8 mouse cellular contexts compared by ENCODE assay signal in the genomic region with DNA sequence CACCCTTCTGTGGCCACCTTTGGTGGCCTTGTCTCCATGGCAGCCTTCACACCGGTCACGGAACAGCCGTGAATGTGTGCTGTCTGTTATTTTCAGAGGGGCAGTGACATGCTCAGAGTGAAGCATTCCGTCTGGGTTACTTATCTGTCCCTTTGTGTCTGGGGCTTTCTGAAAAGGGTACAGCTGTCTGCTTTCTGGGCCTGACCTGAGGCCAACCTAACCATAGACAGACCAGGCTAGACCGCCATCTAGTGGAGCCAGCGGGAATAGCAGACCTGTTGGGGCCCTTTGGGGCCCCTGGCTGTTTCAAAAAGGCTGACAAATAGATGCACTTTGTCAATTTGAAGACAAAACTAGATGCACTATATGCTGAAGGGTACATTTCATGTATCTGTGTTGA. TPM values are rescaled to one million over a fixed set of nuclear protein-coding genes. Genes with fewer than 3 reads are reported as not detected.
A peak's percentile ranks its signal among the peaks of the same experiment; 100 is the strongest.
DNase-seq lines count a peak whose midpoint lies in the region; ATAC-seq lines count a peak whose summit lies in the region.

No protein-coding gene starts in this region.

- no peaks in the 10 kb centered on the region for H3K9me3 ChIP-seq in midbrain, embryonic 11.5 days (ENCODE audit: control insufficient read depth, low read length)
- no peaks in the 10 kb centered on the region for H3K9me3 ChIP-seq in midbrain, embryonic 15.5 days
- H3K9me3 ChIP-seq in heart, embryonic 10.5 days, result no peaks in the 10 kb centered on the region
- no peaks in the 10 kb centered on the region for H3K9me3 ChIP-seq in limb, embryonic 13.5 days
- no peaks in the 10 kb centered on the region for H3K9me3 ChIP-seq in stomach, embryonic 16.5 days (replicated peaks; ENCODE audit: control insufficient read depth, low read length)

- H3K36me3 ChIP-seq in midbrain, embryonic 11.5 days (ENCODE audit: control insufficient read depth, insufficient read depth, low read length), result no peaks in the 10 kb centered on the region
- H3K36me3 ChIP-seq in midbrain, embryonic 15.5 days (replicated peaks), result no peaks in the 10 kb centered on the region
- H3K36me3 ChIP-seq in heart, embryonic 10.5 days, result peaks cover 63% of the 10 kb centered on the region
- H3K36me3 ChIP-seq in limb, embryonic 13.5 days, result peaks cover 7% of the 10 kb centered on the region; the same call in 1 of the 2 replicates
- peaks cover 6% of the 10 kb centered on the region; the same call in 1 of the 2 replicates for H3K36me3 ChIP-seq in stomach, embryonic 16.5 days (ENCODE audit: control insufficient read depth, insufficient read depth, low read length)

- peak; percentile 80 for ATAC-seq in midbrain, embryonic 11.5 days (ENCODE audit: low FRiP score)
- no peak for ATAC-seq in midbrain, embryonic 15.5 days (replicated peaks)
- ATAC-seq in limb, embryonic 13.5 days (ENCODE audit: low FRiP score, low read depth), result peak; percentile 57; the same call in 1 of the 2 replicates
- ATAC-seq in stomach, embryonic 16.5 days (ENCODE audit: insufficient read depth, low FRiP score), result no peak

- 17% methylated on average over 6 of the region's 6 CpGs for WGBS in midbrain, embryonic 11.5 days
- WGBS in midbrain, embryonic 15.5 days, result 11% methylated on average over 6 of the region's 6 CpGs
- WGBS in heart, embryonic 10.5 days, result 6% methylated on average over 6 of the region's 6 CpGs
- WGBS in limb, embryonic 13.5 days, result 18% methylated on average over 6 of the region's 6 CpGs
- 5% methylated on average over 6 of the region's 6 CpGs for WGBS in stomach, embryonic 16.5 days

- H3K4me2 ChIP-seq in midbrain, embryonic 11.5 days, result no peak overlapping the region
- H3K4me2 ChIP-seq in midbrain, embryonic 15.5 days, result no peak overlapping the region
- H3K4me2 ChIP-seq in limb, embryonic 13.5 days (replicated peaks), result no peak overlapping the region
- H3K4me2 ChIP-seq in stomach, embryonic 16.5 days (ENCODE audit: low read depth, low read length), result no peak overlapping the region

- DNase-seq in midbrain, embryonic 11.5 days (ENCODE audit: low spot score, missing footprints), result peak; percentile 98
- peak; percentile 81 for DNase-seq in embryo, embryonic 10.5 days (ENCODE audit: low spot score)
- peak; percentile 90 for DNase-seq in heart, embryonic 10.5 days (ENCODE audit: low spot score)
- peak; percentile 50 to 75 for DNase-seq in kidney, adult 8-10 months
- peak; percentile 85 to 86 for DNase-seq in natural killer cell, adult 2 months (ENCODE audit: low spot score in 2 of 2)

- 0 out of 2 replicates have a peak, but pooled peaks cover 2% of the 10 kb centered on the region for H3K4me1 ChIP-seq in midbrain, embryonic 11.5 days (ENCODE audit: control insufficient read depth, insufficient read depth, low read length)
- H3K4me1 ChIP-seq in midbrain, embryonic 15.5 days, result no peaks in the 10 kb centered on the region
- H3K4me1 ChIP-seq in heart, embryonic 10.5 days, result peaks cover 44% of the 10 kb centered on the region
- H3K4me1 ChIP-seq in limb, embryonic 13.5 days, result peaks cover 28% of the 10 kb centered on the region
- peaks cover 30% of the 10 kb centered on the region for H3K4me1 ChIP-seq in stomach, embryonic 16.5 days (ENCODE audit: control insufficient read depth, insufficient read depth, low read length)

- no peak overlapping the region; the same call in 1 of the 2 replicates for H3K27ac ChIP-seq in midbrain, embryonic 11.5 days (ENCODE audit: low read depth, low read length)
- no peak overlapping the region for H3K27ac ChIP-seq in midbrain, embryonic 15.5 days
- H3K27ac ChIP-seq in heart, embryonic 10.5 days, result peak overlapping the region; percentile 82
- H3K27ac ChIP-seq in limb, embryonic 13.5 days, result no peak overlapping the region
- H3K27ac ChIP-seq in stomach, embryonic 16.5 days (ENCODE audit: low read length), result peak overlapping the region; percentile 3; the same call in 1 of the 2 replicates

- H3K9ac ChIP-seq in midbrain, embryonic 11.5 days (ENCODE audit: low read length), result no peak overlapping the region
- no peak overlapping the region for H3K9ac ChIP-seq in midbrain, embryonic 15.5 days
- H3K9ac ChIP-seq in limb, embryonic 13.5 days, result no peak overlapping the region
- no peak overlapping the region for H3K9ac ChIP-seq in stomach, embryonic 16.5 days (ENCODE audit: low read length)

- no peak overlapping the region for H3K4me3 ChIP-seq in midbrain, embryonic 11.5 days (ENCODE audit: low read depth, low read length)
- H3K4me3 ChIP-seq in midbrain, embryonic 15.5 days, result no peak overlapping the region
- no peak overlapping the region for H3K4me3 ChIP-seq in heart, embryonic 10.5 days
- no peak overlapping the region for H3K4me3 ChIP-seq in limb, embryonic 13.5 days
- H3K4me3 ChIP-seq in stomach, embryonic 16.5 days (replicated peaks; ENCODE audit: low read length), result no peak overlapping the region

- H3K27me3 ChIP-seq in midbrain, embryonic 11.5 days (ENCODE audit: control insufficient read depth, insufficient read depth, low read length), result no peaks in the 10 kb centered on the region
- H3K27me3 ChIP-seq in midbrain, embryonic 15.5 days (replicated peaks), result no peaks in the 10 kb centered on the region
- H3K27me3 ChIP-seq in heart, embryonic 10.5 days (ENCODE audit: insufficient read depth, poor library complexity, severe bottlenecking), result no peaks in the 10 kb centered on the region
- H3K27me3 ChIP-seq in limb, embryonic 13.5 days, result no peaks in the 10 kb centered on the region
- H3K27me3 ChIP-seq in stomach, embryonic 16.5 days (ENCODE audit: control insufficient read depth, insufficient read depth, low read length), result no peaks in the 10 kb centered on the region

RNA-seq across cellular contexts. Expression of a gene that starts 46.0 kb away (rescaled TPM):
- 0.37 and 0.94 TPM in 2 replicates for polyA plus RNA-seq in midbrain, embryonic 11.5 days (2014; fragmentation: Nextera tagmentation; extraction: Ambion mirVana)
- 0.15 and 0.18 TPM in 2 replicates for polyA plus RNA-seq in midbrain, embryonic 15.5 days (2015; fragmentation: Nextera tagmentation; extraction: Ambion mirVana)
- 1.3 and 2.9 TPM in 2 replicates for polyA plus RNA-seq in heart, embryonic 10.5 days (2016; fragmentation: Nextera tagmentation; extraction: Ambion mirVana)
- 0.88 and 1.3 TPM in 2 replicates for polyA plus RNA-seq in limb, embryonic 13.5 days (2015; fragmentation: Nextera tagmentation; extraction: Ambion mirVana)
- polyA plus RNA-seq in stomach, embryonic 16.5 days (2015; fragmentation: Nextera tagmentation; extraction: Ambion mirVana), result 0.35 and 0.45 TPM in 2 replicates

Comparison
In these comparisons a context has a peak if more than half of its experiments do, and no peak if none do; other contexts are left out.
1. ATAC-seq: peak in midbrain, embryonic 11.5 days (single experiment) and limb, embryonic 13.5 days (single experiment); none in midbrain, embryonic 15.5 days (single experiment) and stomach, embryonic 16.5 days (single experiment).
2. H3K27ac ChIP-seq: peak in heart, embryonic 10.5 days (single experiment) and stomach, embryonic 16.5 days (single experiment); none in midbrain, embryonic 11.5 days (single experiment), midbrain, embryonic 15.5 days (single experiment) and limb, embryonic 13.5 days (single experiment).
3. Peak in every context shown above with its lines, with median percentiles within 50 percentile points of each other: DNase-seq.